Mouse (Mus musculus) ES-Bruce4 (cell line): ENCODE results near the gene Nemf. TPM values are rescaled to one million over a fixed set of nuclear protein-coding genes. Genes with fewer than 3 reads are reported as not detected.

Experiments used
- H3K27ac ChIP-seq: 2 replicates; pipeline ENCODE4 v1.5.1; 2012; ENCODE audit warnings: low read length, inconsistent platforms; ENCODE audit not compliant: insufficient read depth
- H3K27me3 ChIP-seq: 2 replicates; pipeline ENCODE4 v1.6.1; 2012; ENCODE audit warnings: mild to moderate bottlenecking, low read length, inconsistent platforms; ENCODE audit not compliant: control insufficient read depth, poor library complexity, insufficient read depth, severe bottlenecking
- H3K36me3 ChIP-seq: 2 replicates; pipeline ENCODE4 v1.6.1; 2012; ENCODE audit warnings: inconsistent platforms, mild to moderate bottlenecking, low read length, moderate library complexity; ENCODE audit not compliant: control insufficient read depth, poor library complexity, insufficient read depth, severe bottlenecking
- H3K4me1 ChIP-seq: one replicate; pipeline ENCODE4 v1.8.1; 2011; ENCODE audit warnings: low read length; ENCODE audit not compliant: control insufficient read depth, insufficient read depth
- H3K4me3 ChIP-seq: 2 replicates; pipeline ENCODE4 v1.5.1; 2011; ENCODE audit warnings: low read depth, mild to moderate bottlenecking, low read length
- H3K9ac ChIP-seq: 2 replicates; pipeline ENCODE4 v1.6.1; 2012; ENCODE audit warnings: low read depth, mild to moderate bottlenecking, inconsistent platforms; ENCODE audit not compliant: poor library complexity, severe bottlenecking
- H3K9me3 ChIP-seq: replicated peaks from 2 replicates; pipeline ENCODE4 v1.6.1; 2012; ENCODE audit warnings: mild to moderate bottlenecking, low read length, inconsistent platforms; ENCODE audit not compliant: control insufficient read depth, poor library complexity, insufficient read depth, severe bottlenecking
- CTCF ChIP-seq: IDR thresholded peaks from one replicate; pipeline ENCODE4 v1.8.1; 2011; ENCODE audit warnings: low read depth, low read length
- EP300 ChIP-seq: IDR thresholded peaks from 2 replicates; pipeline ENCODE4 v1.6.1; 2011; ENCODE audit warnings: low read depth, low read length; ENCODE audit not compliant: insufficient read depth
- POLR2A ChIP-seq: IDR thresholded peaks from one replicate; pipeline ENCODE4 v1.8.1; 2011; ENCODE audit warnings: low read length; ENCODE audit not compliant: insufficient read depth
- polyA plus RNA-seq: library from polyadenylated mRNA; stranded (reverse); fragments of >200 nt; gene quantifications from 2 replicates; pipeline ENCODE4 v1.2.4, GENCODE M21; 2011; ENCODE audit warnings: low read depth; ENCODE audit not compliant: missing spikeins, insufficient read depth, insufficient read length

Gene Nemf
- polyA plus RNA-seq, 1 experiment: 75.0 TPM

GRCm38 (mm10) chr12:69297411-69298150 is 59.4 kb downstream of the Nemf start:
- H3K4me3 ChIP-seq: peak overlapping the region; percentile 94
- H3K4me1 ChIP-seq: peaks cover 2% of the 10 kb centered on the region
- H3K27me3 ChIP-seq: no peaks in the 10 kb centered on the region
- H3K9ac ChIP-seq: peak overlapping the region; percentile 54
- H3K36me3 ChIP-seq: peaks cover 2% of the 10 kb centered on the region; the same call in 1 of the 2 replicates
- no peak for TF ChIP-seq CTCF
- TF ChIP-seq POLR2A: no peak
- TF ChIP-seq EP300: no peak
- H3K27ac ChIP-seq: no peak overlapping the region
- H3K9me3 ChIP-seq: no peaks in the 10 kb centered on the region

- no peak within 1 kb of the TSS for H3K27ac ChIP-seq
- H3K9ac ChIP-seq: peak within 1 kb of the TSS; percentile 54
- H3K9me3 ChIP-seq: no peaks in the 10 kb centered on the region
- no peaks in the 10 kb centered on the region; the same call in 1 of the 2 replicates for H3K36me3 ChIP-seq
- TF ChIP-seq EP300: peak; percentile 72; the same call in 1 of the 2 replicates
- no peak for TF ChIP-seq CTCF
- no peak for TF ChIP-seq POLR2A
- peak within 1 kb of the TSS; percentile 94 for H3K4me3 ChIP-seq
- H3K27me3 ChIP-seq: no peaks in the 10 kb centered on the region
- H3K4me1 ChIP-seq: peaks cover 2% of the 10 kb centered on the region
Measured at GRCm38 (mm10) chr12:69296511-69297410, 60.2 kb downstream of the Nemf start, which contains the start of gene Klhdc2. Gene Klhdc2, plus strand, starts transcription at chr12:69296681.

- H3K36me3 ChIP-seq: no peaks in the 10 kb centered on the region
- peaks cover 2% of the 10 kb centered on the region for H3K4me1 ChIP-seq
- H3K27ac ChIP-seq: no peak overlapping the region
- TF ChIP-seq EP300 (no peak), POLR2A (no peak), CTCF (no peak)
- no peak overlapping the region for H3K9ac ChIP-seq
- no peaks in the 10 kb centered on the region for H3K27me3 ChIP-seq
- H3K9me3 ChIP-seq: no peaks in the 10 kb centered on the region
- no peak overlapping the region for H3K4me3 ChIP-seq
Measured at GRCm38 (mm10) chr12:69295651-69296050, 61.3 kb downstream of the Nemf start.

- no peaks in the 10 kb centered on the region for H3K27me3 ChIP-seq
- H3K4me1 ChIP-seq: peaks cover 2% of the 10 kb centered on the region
- no peaks in the 10 kb centered on the region for H3K36me3 ChIP-seq
- no peak overlapping the region for H3K9ac ChIP-seq
- H3K4me3 ChIP-seq: no peak overlapping the region
- TF ChIP-seq POLR2A (no peak), EP300 (no peak), CTCF (no peak)
- H3K9me3 ChIP-seq: no peaks in the 10 kb centered on the region
- no peak overlapping the region for H3K27ac ChIP-seq
Measured at GRCm38 (mm10) chr12:69294936-69295335, 62.0 kb downstream of the Nemf start.

GRCm38 (mm10) chr12:69293815-69294214 is 63.1 kb downstream of the Nemf start:
- H3K4me1 ChIP-seq: no peaks in the 10 kb centered on the region
- no peaks in the 10 kb centered on the region for H3K36me3 ChIP-seq
- no peak overlapping the region for H3K9ac ChIP-seq
- no peak for TF ChIP-seq CTCF
- no peak for TF ChIP-seq POLR2A
- TF ChIP-seq EP300: no peak
- H3K4me3 ChIP-seq: no peak overlapping the region
- H3K27ac ChIP-seq: no peak overlapping the region
- H3K27me3 ChIP-seq: no peaks in the 10 kb centered on the region
- H3K9me3 ChIP-seq: no peaks in the 10 kb centered on the region
